Mouse (Mus musculus): ENCODE results near the gene C130026I21Rik.
A peak's percentile ranks its signal among the peaks of the same experiment; 100 is the strongest.
"Not testable (repeated sequence)": the region's sequence is repeated elsewhere in the genome, so short reads cannot be mapped to it uniquely, and the experiment has no call there.

Gene C130026I21Rik

DNA sequence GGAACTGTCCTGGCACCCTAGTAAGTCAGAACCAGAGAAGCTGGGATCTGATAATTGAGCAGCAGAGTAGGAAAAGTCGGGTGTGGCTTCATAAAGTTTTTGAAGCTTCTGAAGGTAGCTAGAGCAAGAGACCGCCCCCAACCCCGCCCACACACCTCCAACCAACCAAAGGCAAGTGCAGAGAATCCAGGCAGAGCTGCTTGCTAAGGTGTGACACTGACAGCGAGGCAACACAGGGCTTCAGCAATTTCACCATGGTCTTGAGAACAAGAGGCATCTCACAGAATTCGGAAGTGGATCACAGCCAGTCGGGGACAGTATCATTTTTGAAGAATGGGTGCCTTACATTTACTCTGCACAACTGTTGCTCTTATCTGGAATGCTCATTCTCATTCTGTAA, at the start of gene C130026I21Rik:
Gene C130026I21Rik, minus strand, starts transcription at position 101 of the 400 bp plus-strand sequence.
- not testable (repeated sequence) for DNase-seq

- peak; percentile 22 for DNase-seq
These were observed 16.7 kb upstream of the C130026I21Rik start for GRCm38 (mm10) chr1:85287063-85287462.

DNA sequence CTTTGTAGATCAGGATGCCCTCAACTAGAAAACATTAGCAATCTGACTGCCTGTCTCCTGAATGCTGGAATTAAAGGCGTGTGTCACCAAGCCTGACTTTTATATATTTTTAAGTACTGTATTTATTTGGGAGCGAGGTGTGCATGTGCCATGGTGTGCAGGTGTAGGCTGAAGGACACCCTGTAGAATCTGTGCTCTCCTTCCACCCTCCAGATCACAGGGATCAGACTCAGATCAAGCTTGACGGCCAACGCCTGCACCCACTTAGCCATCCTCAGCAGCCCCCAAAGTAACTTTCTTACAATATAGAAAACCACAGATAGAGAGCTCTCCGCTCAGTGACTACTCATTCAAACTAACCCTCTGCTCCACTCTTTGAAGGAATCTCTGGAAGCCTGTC, 6.1 kb upstream of the C130026I21Rik start:
- not testable (repeated sequence) for DNase-seq

GRCm38 (mm10) chr1:85258634-85259033, 11.7 kb downstream of the C130026I21Rik start:
- not testable (repeated sequence) for DNase-seq

DNA sequence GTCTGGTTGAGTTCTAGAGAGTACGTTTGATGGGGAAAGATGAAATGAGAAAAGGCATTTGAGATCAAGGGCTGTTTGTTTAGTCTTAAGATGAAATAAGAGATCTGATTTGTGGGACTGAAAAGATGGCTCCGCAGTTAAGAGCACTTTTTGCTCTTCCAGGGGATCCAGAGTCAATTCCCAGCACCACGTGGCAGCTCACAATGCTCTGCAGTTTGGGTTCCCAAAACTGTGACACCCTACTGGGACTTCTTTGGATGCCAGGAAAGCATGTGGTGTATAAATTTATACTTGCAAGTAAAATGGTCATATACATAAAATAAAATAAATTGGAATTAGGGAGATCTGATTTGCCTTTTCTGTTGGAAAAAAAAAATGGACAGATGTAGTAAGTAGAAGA, 15.1 kb downstream of the C130026I21Rik start:
- DNase-seq = not testable (repeated sequence)

DNA sequence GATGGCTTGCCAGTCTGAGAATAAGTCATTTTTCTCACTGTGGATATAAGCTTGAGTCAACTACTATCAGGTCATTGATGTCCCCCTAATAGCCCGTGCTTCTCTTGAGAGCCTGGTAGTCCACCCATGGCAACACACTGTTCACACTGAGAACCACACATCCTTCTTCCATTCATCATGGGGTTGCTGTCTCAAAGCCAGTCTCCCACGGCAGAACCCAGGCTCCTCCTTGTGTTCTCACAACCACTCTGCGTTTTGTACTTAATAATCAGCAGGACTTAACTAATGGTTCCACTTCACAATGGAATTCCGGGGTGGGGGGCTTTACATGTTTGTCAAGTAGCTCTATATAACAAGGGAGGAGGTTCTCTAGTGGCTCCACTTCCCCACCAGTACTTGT, 19.2 kb downstream of the C130026I21Rik start:
- not testable (repeated sequence) for DNase-seq

- not testable (repeated sequence) for DNase-seq
These were observed 21.4 kb downstream of the C130026I21Rik start for GRCm38 (mm10) chr1:85248985-85249384.

DNA sequence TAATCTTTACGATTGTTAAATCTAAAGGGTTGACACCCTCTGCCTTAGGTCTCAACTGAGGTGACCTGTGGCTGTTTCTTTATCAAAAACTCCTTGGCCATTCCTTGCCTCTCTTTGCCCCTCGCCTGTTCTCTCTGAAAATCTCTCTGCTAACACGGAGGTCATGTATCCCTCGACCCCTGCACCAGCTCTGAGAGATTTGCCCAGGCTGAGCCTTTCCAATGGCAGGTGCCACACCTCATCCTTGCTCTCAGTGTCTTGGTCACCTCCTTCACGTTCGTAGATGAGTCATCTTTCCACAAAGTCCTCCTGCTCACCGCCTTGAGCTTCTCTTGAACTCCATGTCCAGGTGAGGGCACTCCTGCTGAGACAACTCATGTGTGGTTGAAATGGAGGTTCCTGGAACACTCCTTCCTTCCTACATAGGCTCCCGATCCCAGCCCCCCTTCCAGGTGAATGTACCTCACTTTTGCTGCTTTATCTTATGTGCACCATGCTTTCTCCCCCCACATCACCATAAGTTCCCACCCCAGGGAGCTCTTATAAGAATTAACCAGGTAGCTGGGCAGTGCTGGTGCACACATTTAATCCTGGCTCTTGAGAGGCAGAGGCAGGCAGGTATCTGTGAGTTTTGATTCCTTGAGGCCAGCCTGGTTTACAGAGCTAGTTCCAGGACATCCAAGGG, 23.4 kb downstream of the C130026I21Rik start:
- not testable (repeated sequence) for DNase-seq

GRCm38 (mm10) chr1:85246266-85246665, 24.1 kb downstream of the C130026I21Rik start:
- DNase-seq = not testable (repeated sequence)

GRCm38 (mm10) chr1:85244941-85245340, 25.4 kb downstream of the C130026I21Rik start:
- DNase-seq = not testable (repeated sequence)

GRCm38 (mm10) chr1:85243023-85243422, 27.3 kb downstream of the C130026I21Rik start:
- DNase-seq = not testable (repeated sequence)

- not testable (repeated sequence) for DNase-seq
These were observed 31.2 kb downstream of the C130026I21Rik start for GRCm38 (mm10) chr1:85239018-85239775.

GRCm38 (mm10) chr1:85206531-85206930, 63.8 kb downstream of the C130026I21Rik start:
- DNase-seq = not testable (repeated sequence)

DNA sequence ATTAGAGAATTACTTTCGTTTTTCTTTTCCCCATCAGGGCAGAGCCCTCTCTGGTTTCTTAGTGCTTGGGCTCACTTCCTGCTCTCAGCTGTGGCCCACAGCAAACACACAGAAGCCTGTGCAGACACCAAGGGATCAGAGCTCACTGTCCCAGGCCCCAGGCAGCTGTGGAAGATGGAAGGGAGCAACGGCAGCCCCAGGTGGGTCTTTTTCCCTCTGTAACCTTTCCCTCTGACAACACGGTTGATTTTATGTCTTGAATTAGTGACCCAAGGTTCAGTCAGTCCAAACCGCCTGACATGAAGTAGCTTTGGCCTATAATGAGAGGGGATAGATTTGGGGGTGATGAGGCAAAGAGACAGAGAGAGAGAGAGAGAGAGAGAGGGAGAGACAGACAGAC, 70.8 kb downstream of the C130026I21Rik start:
- DNase-seq = not testable (repeated sequence)

DNA sequence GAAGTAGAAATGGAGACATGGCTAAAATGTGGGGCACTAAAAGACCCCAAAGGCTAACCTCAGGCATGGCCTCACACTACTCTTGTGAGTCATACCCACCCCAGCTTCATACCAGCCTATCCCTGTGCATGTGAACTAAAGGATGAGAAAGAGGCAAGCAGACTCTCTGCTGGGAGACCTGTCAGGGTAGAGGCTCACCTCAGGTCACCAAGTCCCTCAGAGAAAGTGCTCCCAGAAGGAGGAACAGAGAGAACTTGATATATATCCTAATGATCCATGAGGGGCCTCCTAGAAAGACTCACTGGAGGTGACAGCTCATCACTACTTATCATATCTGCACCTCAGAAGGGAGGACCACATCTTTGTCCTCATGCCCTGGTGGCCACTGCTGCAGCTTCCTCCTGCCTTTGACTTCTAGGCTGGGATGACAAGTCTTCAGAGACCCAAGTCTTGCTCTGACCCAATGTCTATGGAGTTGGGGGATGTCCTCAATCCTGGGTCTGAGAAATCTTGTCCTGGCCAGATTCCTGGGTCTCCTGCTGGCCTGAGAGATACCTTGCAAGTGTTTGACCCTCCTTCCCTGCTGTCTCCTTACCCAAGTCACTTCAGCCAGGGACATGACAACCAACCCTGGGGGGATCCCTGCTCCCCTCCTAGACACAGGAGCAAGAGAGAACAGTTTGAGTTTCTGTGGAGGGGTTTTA, 71.6 kb downstream of the C130026I21Rik start:
- not testable (repeated sequence) for DNase-seq

DNA sequence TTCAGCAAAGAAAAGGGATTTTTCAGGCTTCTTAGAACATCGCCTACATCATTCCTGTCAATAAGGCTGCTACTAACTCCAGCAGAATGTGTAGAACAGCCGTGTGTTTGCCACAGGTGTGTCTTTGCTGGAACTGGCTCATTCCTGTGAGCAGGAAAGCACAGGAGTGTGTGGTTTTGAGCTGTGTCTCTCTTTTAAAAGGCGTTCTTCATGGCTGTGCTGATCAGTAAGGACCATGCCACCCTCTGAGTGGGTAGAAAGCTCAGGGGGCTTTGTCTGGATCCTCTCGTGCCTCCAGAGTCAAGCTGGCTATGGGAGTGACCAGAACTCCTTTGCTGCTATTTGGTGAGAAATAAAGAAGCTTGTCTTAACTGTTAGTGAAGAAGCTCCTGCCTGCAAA, 73.6 kb downstream of the C130026I21Rik start:
- not testable (repeated sequence) for DNase-seq

DNA sequence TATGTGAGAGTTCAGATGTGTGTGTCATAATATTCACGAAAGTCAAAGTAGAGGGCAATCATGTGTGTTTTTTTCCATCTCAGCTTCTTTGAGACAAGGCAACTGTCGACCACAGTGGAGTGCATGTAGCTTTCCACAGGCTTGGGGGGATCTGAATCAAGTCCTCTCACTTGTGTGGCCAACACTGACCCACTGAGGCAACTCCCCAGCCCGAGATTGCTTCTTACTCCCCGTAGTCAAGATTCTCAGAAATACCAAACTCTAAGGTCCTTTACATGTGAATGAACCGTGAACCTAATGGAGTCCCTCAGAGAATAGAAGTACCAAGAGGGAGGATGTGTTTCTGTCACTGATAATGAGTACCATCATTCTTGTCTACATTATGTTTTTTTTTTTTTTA, 76.6 kb downstream of the C130026I21Rik start:
- DNase-seq = not testable (repeated sequence)

DNA sequence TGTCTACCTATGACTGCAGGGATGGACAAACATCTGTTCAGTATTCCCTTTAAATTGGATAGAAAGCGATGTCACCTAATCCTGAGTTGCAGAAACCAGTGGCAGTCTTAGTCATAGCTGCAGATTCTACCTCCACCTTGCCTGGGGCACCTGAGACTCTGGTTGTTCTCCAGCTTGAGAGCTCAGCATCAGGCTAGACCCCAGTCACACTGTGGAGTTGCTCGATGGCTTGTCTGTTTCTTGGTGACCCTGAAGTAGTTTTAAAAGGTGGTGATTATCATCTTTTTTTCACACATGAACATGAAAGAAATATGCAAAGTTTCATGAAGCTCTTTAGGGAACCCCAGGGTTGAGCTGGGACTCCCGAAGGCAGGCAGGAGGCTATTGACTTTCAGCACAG, 88.4 kb downstream of the C130026I21Rik start:
- not testable (repeated sequence) for DNase-seq

- peak; percentile 62 for DNase-seq
These were observed 91.4 kb downstream of the C130026I21Rik start for GRCm38 (mm10) chr1:85178971-85179370.

DNA sequence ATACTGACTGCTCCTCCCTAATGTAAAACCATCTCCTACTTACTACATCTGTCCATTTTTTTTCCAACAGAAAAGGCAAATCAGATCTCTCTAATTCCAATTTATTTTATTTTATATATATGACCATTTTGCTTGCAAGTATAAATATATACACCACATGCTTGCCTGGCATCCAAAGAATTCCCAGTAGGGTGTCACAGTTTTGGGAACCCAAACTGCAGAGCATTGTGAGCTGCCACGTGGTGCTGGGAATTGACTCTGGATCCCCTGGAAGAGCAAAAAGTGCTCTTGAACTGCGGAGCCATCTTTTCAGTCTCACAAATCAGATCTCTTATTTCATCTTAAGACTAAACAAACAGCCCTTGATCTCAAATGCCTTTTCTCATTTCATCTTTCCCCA, 107.5 kb downstream of the C130026I21Rik start:
- DNase-seq = not testable (repeated sequence)

GRCm38 (mm10) chr1:85155151-85155550, 115.2 kb downstream of the C130026I21Rik start:
- DNase-seq = not testable (repeated sequence)

- not testable (repeated sequence) for DNase-seq
These were observed 136.7 kb downstream of the C130026I21Rik start for GRCm38 (mm10) chr1:85133671-85134070.

DNA sequence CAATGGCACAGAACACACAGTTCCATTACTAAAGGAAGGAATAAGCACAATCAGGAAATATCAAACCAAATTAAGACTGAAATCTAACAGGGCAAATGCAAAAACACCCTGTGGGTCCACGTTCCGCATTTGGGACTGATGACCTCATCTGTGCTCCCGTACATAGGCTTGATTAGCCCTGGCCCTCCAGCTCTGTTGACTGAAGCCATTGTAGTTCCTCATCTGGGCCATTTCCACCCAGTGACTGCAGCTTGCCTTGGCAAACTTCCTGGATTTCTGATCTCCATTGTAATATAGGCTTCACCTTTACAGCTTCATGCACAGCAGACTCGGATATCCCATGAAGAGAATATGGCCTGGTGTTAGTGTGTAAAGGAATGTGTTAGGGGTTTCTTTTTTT, 148.5 kb downstream of the C130026I21Rik start:
- DNase-seq = not testable (repeated sequence)

All from right cerebral cortex, adult 18-20 months (tissue).